In genomic region chr6:146751671-146752070, GRCm38 (mm10) we compare ENCODE assay signal across 9 mouse cellular contexts. TPM values are rescaled to one million over a fixed set of nuclear protein-coding genes. Genes with fewer than 3 reads are reported as not detected.
DNase-seq lines count a peak whose midpoint lies in the region; ATAC-seq and TF ChIP-seq lines count a peak whose summit lies in the region.
"Had no signal": no experiment of that assay in that cellular context is flagged by ENCODE, and none has a peak within 500 bp of the region (broad histone marks: within the 10 kb centered on the region; RNA-seq: fewer than 3 reads in every experiment).

No protein-coding gene starts in this region.

- peaks cover 41% of the 10 kb centered on the region for H3K4me1 ChIP-seq in G1E (ENCODE audit: insufficient read depth, low read depth, low read length)
- peaks cover 81% of the 10 kb centered on the region for H3K4me1 ChIP-seq in heart, embryonic 12.5 days (replicated peaks)
- no peaks in the 10 kb centered on the region for H3K4me1 ChIP-seq in lung, postnatal 0 days (ENCODE audit: insufficient read depth, low read depth, low read length)

- H3K9ac ChIP-seq in heart, embryonic 12.5 days = no peak overlapping the region
- H3K9ac ChIP-seq in lung, postnatal 0 days (replicated peaks; ENCODE audit: low read depth) = no peak overlapping the region
- H3K9ac ChIP-seq: kidney, embryonic 15.5 days had no signal

- no peaks in the 10 kb centered on the region for H3K27me3 ChIP-seq in G1E (ENCODE audit: insufficient read depth, low read length)
- no peaks in the 10 kb centered on the region for H3K27me3 ChIP-seq in heart, embryonic 12.5 days (replicated peaks)
- H3K27me3 ChIP-seq in lung, postnatal 0 days (replicated peaks; ENCODE audit: insufficient read depth, low read length) = no peaks in the 10 kb centered on the region
- H3K27me3 ChIP-seq: kidney, embryonic 15.5 days had no signal

- H3K27ac ChIP-seq in heart, embryonic 12.5 days (ENCODE audit: poor library complexity, severe bottlenecking) = peak overlapping the region; percentile 76
- no peak overlapping the region for H3K27ac ChIP-seq in lung, postnatal 0 days (ENCODE audit: low read length)
- H3K27ac ChIP-seq: kidney, embryonic 15.5 days had no signal

- H3K36me3 ChIP-seq in G1E (replicated peaks) = peaks cover 7% of the 10 kb centered on the region
- no peaks in the 10 kb centered on the region; the same call in 1 of the 2 replicates for H3K36me3 ChIP-seq in heart, embryonic 12.5 days
- no peaks in the 10 kb centered on the region for H3K36me3 ChIP-seq in lung, postnatal 0 days (ENCODE audit: insufficient read depth, low read length)
- H3K36me3 ChIP-seq: kidney, embryonic 15.5 days had no signal

- H3K9me3 ChIP-seq in G1E (replicated peaks) = no peaks in the 10 kb centered on the region
- no peaks in the 10 kb centered on the region for H3K9me3 ChIP-seq in heart, embryonic 12.5 days (replicated peaks)
- H3K9me3 ChIP-seq in lung, postnatal 0 days (ENCODE audit: low read length) = no peaks in the 10 kb centered on the region
- H3K9me3 ChIP-seq: kidney, embryonic 15.5 days had no signal

- no peak for TF ChIP-seq CTCF in G1E (IDR thresholded peaks at IDR 0.05; ENCODE audit: low read depth, low read length)
- TF ChIP-seq CTCF in lung, postnatal 0 days (IDR thresholded peaks at IDR 0.05) = no peak

- H3K4me3 ChIP-seq in G1E (ENCODE audit: low read depth, low read length) = no peak overlapping the region
- no peak overlapping the region for H3K4me3 ChIP-seq in heart, embryonic 12.5 days
- H3K4me3 ChIP-seq in lung, postnatal 0 days (ENCODE audit: low read depth, low read length) = no peak overlapping the region
- H3K4me3 ChIP-seq: kidney, embryonic 15.5 days had no signal

- WGBS in heart, embryonic 12.5 days = 38% methylated on average over 1 of the region's 1 CpGs
- 29% methylated on average over 1 of the region's 1 CpGs for WGBS in lung, postnatal 0 days

- H3K4me2 ChIP-seq in heart, embryonic 12.5 days = no peak overlapping the region
- H3K4me2 ChIP-seq in lung, postnatal 0 days (replicated peaks; ENCODE audit: low read depth, low read length) = no peak overlapping the region
- H3K4me2 ChIP-seq: kidney, embryonic 15.5 days had no signal

- ATAC-seq in G1E (ENCODE audit: extremely low read depth, insufficient number of reproducible peaks, low FRiP score, poor library complexity, severe bottlenecking) = peak; percentile 51; the same call in 1 of the 2 replicates
- peak; percentile 49; the same call in 1 of the 2 replicates for ATAC-seq in heart, embryonic 12.5 days (ENCODE audit: insufficient number of reproducible peaks, low FRiP score)
- ATAC-seq in lung, postnatal 0 days = peak; percentile 78

- intact Hi-C loops in left cerebral cortex, postnatal 14 days (cut with DNase I) = no loop called here

- no peak for TF ChIP-seq EP300 in lung, postnatal 0 days (IDR thresholded peaks at IDR 0.05)

- peak; percentile 17 for DNase-seq in kidney, postnatal 10 days
- DNase-seq in kidney, adult 9 months = no peak
- peak; percentile 3 for DNase-seq in G1E (ENCODE audit: low spot score)
- peak; percentile 58 for DNase-seq in lung, postnatal 0 days (ENCODE audit: low spot score)
- DNase-seq in thymus, postnatal 25 days = no peak
- no peak for DNase-seq in left cerebral cortex, postnatal 14 days (ENCODE audit: low spot score in 2 of 2)
- no peak for DNase-seq in layer of hippocampus, postnatal 14 days (ENCODE audit: low spot score in 2 of 2)

RNA-seq across cellular contexts. Expression of gene Stk38l, which starts 26.9 kb away (rescaled TPM):
- total RNA-seq in G1E (2014; fragmentation: Nextera tagmentation) (4.4 and 9.4 TPM in 2 replicates), G1E (2017) (4.2 and 4.3 TPM in 2 replicates)
- polyA plus RNA-seq in G1E (2012) = 0.51 and 0.67 TPM in 2 replicates
- 50.6 and 52.7 TPM in 2 replicates for polyA plus RNA-seq in heart, embryonic 12.5 days (2016; fragmentation: Nextera tagmentation; extraction: Ambion mirVana)
- polyA plus RNA-seq in lung, postnatal 0 days (2015; fragmentation: Nextera tagmentation; extraction: Ambion mirVana) = 13.2 and 14.2 TPM in 2 replicates
- 10 to 100 TPM; 19.1 to 19.3 TPM for total RNA-seq in left cerebral cortex, postnatal 14 days (2021)
- total RNA-seq in layer of hippocampus, postnatal 14 days (2021) = 10 to 100 TPM; 19.2 to 19.6 TPM

RNA-seq across cellular contexts. Expression of gene Arntl2, which starts 44.2 kb away (rescaled TPM):
- total RNA-seq in G1E (2014; fragmentation: Nextera tagmentation) (not detected in 2 replicates), G1E (2017) (not detected in 2 replicates)
- polyA plus RNA-seq in G1E (2012) = not detected in 2 replicates
- 3.1 and 3.5 TPM in 2 replicates for polyA plus RNA-seq in heart, embryonic 12.5 days (2016; fragmentation: Nextera tagmentation; extraction: Ambion mirVana)
- 0.81 and 0.85 TPM in 2 replicates for polyA plus RNA-seq in lung, postnatal 0 days (2015; fragmentation: Nextera tagmentation; extraction: Ambion mirVana)
- 1 to 10 TPM; 8.0 to 9.3 TPM for total RNA-seq in left cerebral cortex, postnatal 14 days (2021)
- total RNA-seq in layer of hippocampus, postnatal 14 days (2021) = 1 to 10 TPM; 8.2 to 9.6 TPM

Comparison
In these comparisons a context has a peak if more than half of its experiments do, and no peak if none do; other contexts are left out.
1. DNase-seq: peak in kidney, postnatal 10 days (single experiment), G1E (single experiment) and lung, postnatal 0 days (single experiment); none in kidney, adult 9 months (single experiment), thymus, postnatal 25 days (single experiment), left cerebral cortex, postnatal 14 days (0 of 2) and layer of hippocampus, postnatal 14 days (0 of 2).
2. RNA of gene Arntl2, which starts 44.2 kb away (total RNA-seq): 8.2 to 9.6 TPM in layer of hippocampus, postnatal 14 days and 8.0 to 9.3 TPM in left cerebral cortex, postnatal 14 days; not detected in G1E; every median in the first group is over 4 times any median in the second.
3. Peak in every context shown above with its lines, with median percentiles within 50 percentile points of each other: ATAC-seq.